Mouse (Mus musculus): ENCODE results near the gene Efhd2.
A peak's percentile ranks its signal among the peaks of the same experiment; 100 is the strongest.

The Efhd2 gene

GRCm38 (mm10) chr4:141859351-141859750 lies 15.4 kb downstream of the Efhd2 start:
- no peak for DNase-seq (ENCODE audit: low spot score)

- DNase-seq (ENCODE audit: low spot score) = no peak
Measured at GRCm38 (mm10) chr4:141858501-141858900, 16.2 kb downstream of the Efhd2 start.

DNA sequence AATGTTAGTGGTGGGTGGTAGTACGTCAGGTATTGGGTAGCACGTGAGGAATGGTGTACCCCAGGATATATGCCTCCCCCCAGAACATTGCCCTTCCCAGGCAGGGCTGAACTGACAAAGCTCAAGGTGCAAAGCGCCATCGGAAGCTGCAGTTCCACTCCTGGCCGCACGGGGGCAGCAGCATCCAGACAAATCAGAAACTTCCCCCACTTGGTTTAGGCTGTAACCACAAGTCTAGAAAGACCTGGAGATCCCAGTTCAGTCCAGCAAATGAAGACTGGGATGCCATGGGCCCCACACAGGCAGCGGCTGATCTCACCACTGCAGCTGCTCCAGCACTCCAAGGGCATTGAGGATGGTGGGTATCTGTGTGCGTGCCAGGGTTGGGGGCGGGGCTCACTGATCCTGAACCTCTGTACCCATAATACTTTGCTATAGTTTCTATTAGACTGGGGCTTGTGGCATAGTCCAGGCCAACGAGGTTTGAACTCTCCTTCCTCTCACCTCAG lies 17.2 kb downstream of the Efhd2 start:
- DNase-seq (ENCODE audit: low spot score) = peak; percentile 78

- no peak for DNase-seq (ENCODE audit: low spot score)
Measured at GRCm38 (mm10) chr4:141853437-141853836, 21.3 kb downstream of the Efhd2 start.

GRCm38 (mm10) chr4:141845999-141846398 lies 28.7 kb downstream of the Efhd2 start, which contains the start of gene Ctrc:
Gene Ctrc, minus strand, starts transcription at chr4:141846359.
- no peak for DNase-seq (ENCODE audit: low spot score)

- no peak for DNase-seq (ENCODE audit: low spot score)
Measured at GRCm38 (mm10) chr4:141834536-141835095, 40.1 kb downstream of the Efhd2 start.

- no peak for DNase-seq (ENCODE audit: low spot score)
Measured at GRCm38 (mm10) chr4:141833911-141834310, 40.8 kb downstream of the Efhd2 start.

- no peak for DNase-seq (ENCODE audit: low spot score)
Measured at GRCm38 (mm10) chr4:141831361-141831760, 43.4 kb downstream of the Efhd2 start.

GRCm38 (mm10) chr4:141830381-141830780 lies 44.3 kb downstream of the Efhd2 start:
- no peak for DNase-seq (ENCODE audit: low spot score)

DNA sequence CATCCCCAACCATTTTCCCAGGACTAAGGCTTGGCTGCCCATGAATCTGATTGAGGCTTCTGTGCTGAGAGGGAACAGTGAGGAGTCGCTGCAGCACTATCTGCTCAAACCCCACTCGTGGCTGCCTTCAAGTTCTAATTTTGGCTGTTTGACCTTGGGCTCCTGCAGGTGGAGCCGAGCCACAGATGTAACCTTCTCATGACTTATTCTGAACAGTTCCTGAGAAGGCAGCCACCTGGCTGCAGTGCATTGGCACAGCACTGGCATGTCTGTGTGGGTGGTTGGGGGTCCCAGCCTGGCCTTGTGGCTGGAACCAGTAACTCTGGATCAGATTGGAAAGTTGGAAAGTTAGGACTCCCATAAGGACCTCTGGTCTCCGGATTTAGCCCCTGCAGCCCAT lies 46.5 kb downstream of the Efhd2 start:
- DNase-seq (ENCODE audit: low spot score) = no peak

DNA sequence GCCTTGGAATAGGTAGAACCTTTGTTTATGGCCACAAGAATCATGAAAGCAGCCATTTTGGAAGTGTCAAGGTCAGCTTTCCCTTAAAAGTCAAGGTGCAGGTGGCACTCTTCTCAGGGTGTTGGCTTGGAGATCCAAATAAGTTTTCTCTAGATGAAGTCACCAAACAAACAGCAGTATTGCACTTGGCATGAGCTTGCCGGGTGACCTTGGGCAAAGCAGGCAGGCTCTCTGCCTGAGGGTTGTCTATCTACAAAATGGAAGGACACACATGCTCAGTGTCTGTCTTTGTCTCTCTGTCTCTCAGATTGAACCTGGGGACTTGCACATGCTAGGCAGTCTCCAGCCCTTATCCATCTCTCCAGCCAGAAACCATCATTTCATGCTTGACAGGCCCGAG lies 47.3 kb downstream of the Efhd2 start:
- DNase-seq (ENCODE audit: low spot score) = no peak

- DNase-seq (ENCODE audit: low spot score) = no peak
Measured at GRCm38 (mm10) chr4:141826060-141826459, 48.7 kb downstream of the Efhd2 start, which contains the start of gene Cela2a. Gene Cela2a, minus strand, starts transcription at chr4:141826160.

DNA sequence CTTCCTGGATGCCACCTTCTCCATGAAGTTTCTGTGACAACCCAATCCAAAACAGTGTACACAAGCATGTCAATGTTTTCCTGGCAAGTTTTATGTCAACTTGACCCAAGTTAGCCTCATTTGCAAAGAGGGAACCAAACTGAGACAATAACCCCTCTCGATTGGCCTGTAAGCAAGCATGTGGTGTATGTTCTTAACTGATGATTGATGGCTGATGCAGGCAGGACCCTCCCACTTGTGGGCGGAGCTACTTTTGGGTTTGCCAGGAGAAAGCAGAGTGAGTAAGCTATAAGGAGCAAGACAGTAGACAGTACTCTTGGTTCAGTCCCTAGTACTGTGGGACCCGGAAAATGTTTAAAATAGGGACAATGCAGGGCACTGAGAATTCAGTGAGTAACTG lies 51.7 kb downstream of the Efhd2 start:
- peak; percentile 7 for DNase-seq (ENCODE audit: low spot score)

GRCm38 (mm10) chr4:141822089-141822488 lies 52.6 kb downstream of the Efhd2 start:
- DNase-seq (ENCODE audit: low spot score) = peak; percentile 10

DNA sequence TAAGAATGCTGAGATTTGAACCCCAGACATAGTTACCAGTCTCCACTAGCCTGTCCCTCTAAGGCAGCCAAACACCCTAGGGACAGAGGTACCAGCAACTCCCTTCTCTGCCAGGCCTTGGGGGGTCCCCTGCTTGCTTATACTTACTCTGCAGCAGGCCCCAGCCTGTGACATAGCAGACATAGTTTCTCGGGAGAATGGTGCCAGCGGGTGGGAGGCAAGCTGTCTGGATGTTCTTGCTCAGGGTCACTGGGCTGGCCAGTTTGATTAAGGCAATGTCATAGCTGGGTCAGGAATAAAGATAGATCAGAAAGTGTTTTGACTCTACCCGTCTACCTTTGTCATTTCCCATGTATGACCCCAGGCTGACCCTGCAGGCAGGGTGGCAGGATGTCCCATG lies 53.5 kb downstream of the Efhd2 start:
- DNase-seq (ENCODE audit: low spot score) = no peak

GRCm38 (mm10) chr4:141819316-141819715 lies 55.4 kb downstream of the Efhd2 start:
- no peak for DNase-seq (ENCODE audit: low spot score)

- no peak for DNase-seq (ENCODE audit: low spot score)
Measured at GRCm38 (mm10) chr4:141818861-141819260, 55.9 kb downstream of the Efhd2 start.

GRCm38 (mm10) chr4:141817706-141818105 lies 57.0 kb downstream of the Efhd2 start:
- DNase-seq (ENCODE audit: low spot score) = no peak

DNA sequence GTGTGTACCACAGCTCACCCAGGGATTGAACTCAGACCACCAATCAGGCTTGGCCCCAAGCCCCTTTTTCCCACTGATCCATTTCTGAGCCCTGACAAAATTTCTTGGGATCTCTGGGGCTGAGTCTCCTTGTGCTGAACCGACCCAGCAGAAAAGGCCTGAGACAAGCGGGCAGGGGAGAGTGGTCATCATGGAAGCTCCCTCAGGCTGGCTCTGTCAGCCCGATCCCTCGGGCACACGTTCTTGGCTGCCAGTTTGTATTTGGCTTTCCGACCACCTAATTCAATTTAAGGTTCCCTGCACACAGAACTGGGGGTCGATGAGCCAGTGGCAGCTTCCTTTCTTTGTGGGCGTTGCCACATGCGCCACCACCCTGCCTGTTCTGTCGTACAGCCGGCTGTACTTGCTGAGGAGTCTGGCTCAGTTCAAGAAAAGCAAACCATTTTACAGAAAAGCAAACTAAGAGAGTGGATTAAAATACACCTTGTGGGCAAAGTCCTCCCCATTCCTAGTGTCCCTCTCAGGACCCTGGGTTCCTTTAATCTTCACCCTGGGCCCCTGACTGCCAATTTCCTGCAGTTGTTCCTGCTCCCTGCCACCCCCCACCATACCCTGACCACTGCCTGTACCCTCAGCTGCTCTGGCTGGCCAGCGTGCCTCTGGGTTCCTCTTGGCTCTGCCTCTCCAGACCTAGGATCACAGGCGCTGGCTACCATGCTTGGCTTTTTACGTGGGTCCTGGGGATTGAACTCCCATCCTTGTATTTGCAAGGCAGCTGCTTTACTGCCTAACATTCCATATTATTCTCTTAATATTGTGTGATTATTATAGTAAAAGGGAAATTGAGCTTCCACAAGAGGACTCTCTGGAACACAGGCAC lies 57.7 kb downstream of the Efhd2 start:
- no peak for DNase-seq (ENCODE audit: low spot score)

DNA sequence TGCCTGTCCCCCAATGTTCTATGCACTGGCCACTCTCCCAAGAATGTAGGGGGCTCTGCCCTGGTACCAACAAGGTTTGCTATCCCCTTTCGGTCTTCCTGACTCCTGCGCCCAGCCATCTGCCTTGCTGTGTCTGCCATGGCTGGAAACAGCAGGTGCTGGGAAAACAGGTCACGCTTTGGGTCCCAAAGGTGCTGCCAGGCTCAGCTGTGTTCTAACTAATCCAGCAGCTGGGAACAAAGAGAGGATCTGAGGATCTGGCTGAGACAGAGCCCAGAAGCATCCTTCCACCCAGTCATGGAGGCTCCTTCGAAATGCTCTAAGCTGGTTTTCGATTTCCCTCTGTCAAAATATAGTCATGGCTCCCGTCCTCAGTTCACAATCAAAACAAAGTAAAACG lies 58.5 kb downstream of the Efhd2 start:
- DNase-seq (ENCODE audit: low spot score) = no peak

DNA sequence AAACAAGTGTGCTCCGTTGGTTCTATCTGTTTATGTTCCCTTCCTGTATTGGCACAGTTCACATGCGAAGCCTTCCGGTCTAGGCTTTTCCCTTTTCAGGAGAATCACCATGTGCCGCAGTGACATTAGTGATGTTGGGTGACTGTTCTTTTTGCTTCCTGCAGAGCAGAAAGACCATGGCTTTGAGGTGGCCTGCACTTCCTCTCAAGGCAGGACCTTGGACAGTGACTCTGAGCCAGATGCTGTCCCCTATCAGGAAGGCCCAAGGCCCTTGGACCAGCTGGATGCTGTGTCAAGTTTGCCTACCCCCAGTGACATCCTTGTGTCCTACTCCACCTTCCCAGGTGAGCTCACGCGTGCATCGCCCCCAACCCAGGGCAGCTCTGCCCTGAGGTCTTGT lies 63.3 kb downstream of the Efhd2 start:
- no peak for DNase-seq (ENCODE audit: low spot score)

DNA sequence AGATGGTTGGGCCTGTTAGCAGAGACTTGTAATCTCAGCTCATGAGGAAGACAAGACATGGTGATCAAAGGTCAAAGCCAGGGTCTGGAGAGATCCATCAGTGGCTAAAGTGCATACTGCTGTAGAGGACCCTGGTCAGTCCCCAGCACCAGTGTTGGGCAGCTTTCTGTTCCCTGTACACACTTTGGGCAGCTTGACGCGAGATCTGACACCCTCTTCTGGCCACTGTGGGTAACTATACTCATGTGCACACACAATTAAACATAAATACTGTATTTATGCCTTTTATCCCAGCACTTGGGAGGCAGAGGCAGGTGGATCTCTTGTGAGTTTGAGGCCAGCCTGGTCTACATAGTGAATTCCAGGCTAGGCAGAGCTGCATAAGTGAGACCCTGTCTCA lies 63.7 kb downstream of the Efhd2 start:
- no peak for DNase-seq (ENCODE audit: low spot score)

GRCm38 (mm10) chr4:141809850-141810464 lies 64.8 kb downstream of the Efhd2 start:
- DNase-seq (ENCODE audit: low spot score) = no peak

Data from lung, postnatal 25 days (tissue).